Mouse (Mus musculus) testis, adult 10 weeks (tissue): ENCODE measurements around the gene Ggta1. TPM values are rescaled to one million over a fixed set of nuclear protein-coding genes. Genes with fewer than 3 reads are reported as not detected.

Experiments used
- polyA plus RNA-seq: library from polyadenylated mRNA; stranded (reverse); fragments of 350-450 nt; fragmentation: Illumina TruSeq; extraction: RNeasy Lipid Tissue Mini Kit (QIAGEN cat#74804); gene quantifications from one replicate; pipeline ENCODE4 v1.2.3, GENCODE M21; 2014; ENCODE audit warnings: low read depth, low replicate concordance

Gene Ggta1
- polyA plus RNA-seq = 2.4 TPM

DNA sequence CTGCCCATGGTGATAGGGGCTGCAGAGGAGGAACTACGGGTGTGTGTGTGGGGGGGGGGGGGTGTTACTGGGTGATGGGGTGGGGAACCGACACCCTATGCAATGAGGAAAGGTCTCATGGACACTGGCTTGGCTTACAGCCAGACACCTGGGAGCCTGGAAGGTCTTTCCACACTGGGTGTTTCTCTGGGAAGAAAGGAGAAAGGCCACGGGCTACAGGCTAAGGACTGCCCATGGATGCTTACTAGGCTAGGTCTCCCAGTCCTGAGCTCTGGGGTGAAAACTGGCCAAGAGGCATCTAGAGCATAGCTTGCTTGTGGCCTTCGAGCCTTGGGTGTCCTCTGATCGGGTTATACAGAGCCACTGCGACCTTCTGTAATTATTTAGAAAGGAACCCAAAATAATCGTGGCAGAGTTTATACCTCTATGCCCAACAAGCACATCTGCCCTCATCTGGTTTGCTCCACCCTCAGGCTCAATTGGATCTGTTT, at the start of gene Ggta1:
TSS of gene Ggta1 (minus strand) at position 441 of the 491 bp plus-strand sequence.

GRCm38 (mm10) chr2:35397096-35397495, 65.9 kb downstream of the Ggta1 start, which contains the start of gene 4930402F06Rik:
Gene 4930402F06Rik, minus strand, starts transcription at chr2:35397175.

GRCm38 (mm10) chr2:35367629-35368028, 95.4 kb downstream of the Ggta1 start, which contains the start of gene 4930568D16Rik:
Gene 4930568D16Rik, minus strand, starts transcription at chr2:35367729.

Other genes starting within 250 kb of the Ggta1 start
- gene Gsn, start 206.9 kb downstream of the Ggta1 start, polyA plus RNA-seq = 3.4 TPM
- gene Stom, start 126.3 kb downstream of the Ggta1 start, polyA plus RNA-seq = 36.3 TPM
- 48.9 TPM for gene 4930568D16Rik, start 95.5 kb downstream of the Ggta1 start, polyA plus RNA-seq
- gene 4930402F06Rik, start 66.1 kb downstream of the Ggta1 start, polyA plus RNA-seq = 8.1 TPM
- 1.1 TPM for gene Dab2ip, start 95.0 kb upstream of the Ggta1 start, polyA plus RNA-seq